Mouse (Mus musculus) G1E (cell line): ENCODE results near the gene Tbc1d12.

ENCODE experiments used
- CTCF ChIP-seq: IDR thresholded peaks from 2 replicates; pipeline ENCODE4 v1.5.1; 2012; ENCODE audit warnings: low read depth, low read length, inconsistent platforms, mixed read lengths
- GATA1 ChIP-seq: IDR thresholded peaks from 2 replicates; pipeline ENCODE4 v1.6.1; 2012; ENCODE audit warnings: borderline replicate concordance, low read length, inconsistent platforms, mixed read lengths
- POLR2AphosphoS5 ChIP-seq: IDR thresholded peaks from 2 replicates; pipeline ENCODE4 v1.6.1; 2012; ENCODE audit warnings: low read depth, low read length, inconsistent platforms; ENCODE audit not compliant: insufficient replicate concordance
- TAL1 ChIP-seq: conservative IDR thresholded peaks from 2 replicates; pipeline ENCODE4 v1.6.1; 2012; ENCODE audit warnings: low read depth, low read length, inconsistent platforms, mixed read lengths

DNA sequence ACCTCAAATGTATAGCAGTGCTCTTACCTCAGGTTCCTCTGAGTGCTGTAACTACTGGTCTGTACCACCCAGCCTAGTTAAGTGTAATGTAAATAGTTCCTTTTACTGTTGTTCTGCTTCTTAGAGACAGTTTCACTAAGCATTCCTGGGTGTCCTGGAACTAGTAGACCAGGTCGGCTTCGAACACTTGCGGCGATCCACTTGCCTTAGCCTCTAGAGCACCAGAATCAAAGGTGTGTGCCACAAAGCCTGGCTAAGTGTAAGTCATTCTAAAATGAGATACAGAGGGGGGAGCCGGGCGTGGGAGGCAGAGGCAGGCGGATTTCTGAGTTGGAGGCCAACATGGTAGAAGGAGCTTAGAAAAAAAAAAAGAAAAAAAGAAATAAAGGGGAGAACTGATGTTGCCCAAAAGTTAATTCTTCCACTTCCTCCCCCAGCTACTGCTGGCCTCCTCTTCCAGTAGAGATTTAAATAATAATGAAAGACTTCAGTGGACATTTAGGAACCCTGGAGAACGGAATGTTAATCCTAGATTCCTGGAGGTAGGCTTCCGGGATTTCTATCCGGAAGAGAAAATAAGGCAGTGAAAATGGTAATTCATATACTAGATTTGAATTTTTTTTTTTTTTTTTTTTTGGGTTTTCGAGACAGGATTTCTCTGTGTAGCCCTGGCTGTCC lies 92.2 kb downstream of the Tbc1d12 start:
- TF ChIP-seq CTCF (no peak), GATA1 (no peak), TAL1 (no peak), POLR2AphosphoS5 (no peak)
